Mouse (Mus musculus): ENCODE data around the gene Olfr930. TPM values are rescaled to one million over a fixed set of nuclear protein-coding genes. Genes with fewer than 3 reads are reported as not detected.

The Olfr930 gene
- polyA plus RNA-seq (2012; rRNA removed) = not detected in 2 replicates
- not detected in 2 replicates for polyA plus RNA-seq (2014; fragmentation: Nextera tagmentation; extraction: Ambion mirVana)

GRCm38 (mm10) chr9:38929509-38929908 lies at the start of gene Olfr930:
Gene Olfr930 (plus strand): TSS chr9:38929809.
- no peaks in the 10 kb centered on the region for H3K9me3 ChIP-seq (ENCODE audit: control insufficient read depth, low read length)
- no peak for ATAC-seq (ENCODE audit: low FRiP score, low read depth)
- H3K4me2 ChIP-seq (replicated peaks; ENCODE audit: low read depth, low read length, severe bottlenecking) = no peak within 1 kb of the TSS
- no peaks in the 10 kb centered on the region for H3K27me3 ChIP-seq (ENCODE audit: control insufficient read depth, insufficient read depth, low read length)
- no peaks in the 10 kb centered on the region for H3K36me3 ChIP-seq (ENCODE audit: control insufficient read depth, insufficient read depth, low read length)
- no peak for TF ChIP-seq POLR2A (IDR thresholded peaks at IDR 0.05; ENCODE audit: borderline replicate concordance, extremely low read depth, insufficient read depth, insufficient read length)
- H3K9ac ChIP-seq (ENCODE audit: low read depth, low read length, severe bottlenecking) = no peak within 1 kb of the TSS
- no peak within 1 kb of the TSS for H3K4me3 ChIP-seq (replicated peaks; ENCODE audit: low read length)
- no peak within 1 kb of the TSS for H3K27ac ChIP-seq (replicated peaks; ENCODE audit: low read depth, low read length)
- no peak for DNase-seq (ENCODE audit: low spot score)
- H3K4me1 ChIP-seq (ENCODE audit: control insufficient read depth, insufficient read depth, low read length) = no peaks in the 10 kb centered on the region

GRCm38 (mm10) chr9:38953401-38954123 lies 24.0 kb downstream of the Olfr930 start:
- TF ChIP-seq POLR2A (IDR thresholded peaks at IDR 0.05; ENCODE audit: borderline replicate concordance, extremely low read depth, insufficient read depth, insufficient read length) = no peak
- ATAC-seq (ENCODE audit: low FRiP score, low read depth) (no peak), DNase-seq (ENCODE audit: low spot score) (no peak)
- WGBS = 33% methylated on average over 7 of the region's 7 CpGs
- no peaks in the 10 kb centered on the region for H3K27me3 ChIP-seq (ENCODE audit: control insufficient read depth, insufficient read depth, low read length)
- H3K4me3 ChIP-seq (replicated peaks; ENCODE audit: low read length) = no peak overlapping the region
- no peak overlapping the region for H3K27ac ChIP-seq (replicated peaks; ENCODE audit: low read depth, low read length)
- H3K9me3 ChIP-seq (ENCODE audit: control insufficient read depth, low read length) = no peaks in the 10 kb centered on the region
- H3K4me2 ChIP-seq (replicated peaks; ENCODE audit: low read depth, low read length, severe bottlenecking) = 0 out of 2 replicates have a peak overlapping the region, but pooled peaks have one; percentile 7
- no peaks in the 10 kb centered on the region for H3K36me3 ChIP-seq (ENCODE audit: control insufficient read depth, insufficient read depth, low read length)
- H3K4me1 ChIP-seq (ENCODE audit: control insufficient read depth, insufficient read depth, low read length) = no peaks in the 10 kb centered on the region
- H3K9ac ChIP-seq (ENCODE audit: low read depth, low read length, severe bottlenecking) = no peak overlapping the region

GRCm38 (mm10) chr9:38954124-38954416 lies 24.5 kb downstream of the Olfr930 start:
- Histone ChIP-seq H3K9ac (ENCODE audit: low read depth, low read length, severe bottlenecking) (no peak overlapping the region), H3K4me1 (ENCODE audit: control insufficient read depth, insufficient read depth, low read length) (no peaks in the 10 kb centered on the region), H3K4me3 (replicated peaks; ENCODE audit: low read length) (no peak overlapping the region), H3K27ac (replicated peaks; ENCODE audit: low read depth, low read length) (no peak overlapping the region), H3K9me3 (ENCODE audit: control insufficient read depth, low read length) (no peaks in the 10 kb centered on the region), H3K4me2 (replicated peaks; ENCODE audit: low read depth, low read length, severe bottlenecking) (no peak overlapping the region), H3K27me3 (ENCODE audit: control insufficient read depth, insufficient read depth, low read length) (no peaks in the 10 kb centered on the region), H3K36me3 (ENCODE audit: control insufficient read depth, insufficient read depth, low read length) (no peaks in the 10 kb centered on the region)
- 82% methylated on average over 4 of the region's 4 CpGs for WGBS
- ATAC-seq (ENCODE audit: low FRiP score, low read depth) (no peak), DNase-seq (ENCODE audit: low spot score) (peak; percentile 31)
- no peak for TF ChIP-seq POLR2A (IDR thresholded peaks at IDR 0.05; ENCODE audit: borderline replicate concordance, extremely low read depth, insufficient read depth, insufficient read length)

- no peak within 1 kb of the TSS for H3K4me2 ChIP-seq (replicated peaks; ENCODE audit: low read depth, low read length, severe bottlenecking)
- H3K27me3 ChIP-seq (ENCODE audit: control insufficient read depth, insufficient read depth, low read length) = no peaks in the 10 kb centered on the region
- no peak within 1 kb of the TSS for H3K4me3 ChIP-seq (replicated peaks; ENCODE audit: low read length)
- DNase-seq (ENCODE audit: low spot score) (no peak), ATAC-seq (ENCODE audit: low FRiP score, low read depth) (no peak)
- no peaks in the 10 kb centered on the region for H3K4me1 ChIP-seq (ENCODE audit: control insufficient read depth, insufficient read depth, low read length)
- H3K9me3 ChIP-seq (ENCODE audit: control insufficient read depth, low read length) = no peaks in the 10 kb centered on the region
- H3K9ac ChIP-seq (ENCODE audit: low read depth, low read length, severe bottlenecking) = no peak within 1 kb of the TSS
- TF ChIP-seq POLR2A (IDR thresholded peaks at IDR 0.05; ENCODE audit: borderline replicate concordance, extremely low read depth, insufficient read depth, insufficient read length) = no peak
- no peak within 1 kb of the TSS for H3K27ac ChIP-seq (replicated peaks; ENCODE audit: low read depth, low read length)
- H3K36me3 ChIP-seq (ENCODE audit: control insufficient read depth, insufficient read depth, low read length) = no peaks in the 10 kb centered on the region
- 74% methylated on average over 4 of the region's 4 CpGs for WGBS
Measured at GRCm38 (mm10) chr9:38972013-38972412, 42.4 kb downstream of the Olfr930 start, which contains the start of gene Olfr933. Gene Olfr933 (plus strand): TSS chr9:38972313.

Other genes starting within 250 kb of the Olfr930 start
- not detected in 2 replicates for gene Olfr919, start 226.1 kb upstream of the Olfr930 start, polyA plus RNA-seq (2012; rRNA removed)
- gene Olfr919, start 226.1 kb upstream of the Olfr930 start, polyA plus RNA-seq (2014; fragmentation: Nextera tagmentation; extraction: Ambion mirVana) = not detected in 2 replicates
- 19.1 and 20.6 TPM in 2 replicates for gene Vwa5a, start 211.5 kb upstream of the Olfr930 start, polyA plus RNA-seq (2012; rRNA removed)
- gene Vwa5a, start 211.5 kb upstream of the Olfr930 start, polyA plus RNA-seq (2014; fragmentation: Nextera tagmentation; extraction: Ambion mirVana) = 26.2 and 28.6 TPM in 2 replicates
- gene Olfr920, start 177.5 kb upstream of the Olfr930 start, polyA plus RNA-seq (2012; rRNA removed) = 0.09 and 0.10 TPM in 2 replicates
- gene Olfr920, start 177.5 kb upstream of the Olfr930 start, polyA plus RNA-seq (2014; fragmentation: Nextera tagmentation; extraction: Ambion mirVana) = 0.03 and 0.07 TPM in 2 replicates
- gene Olfr921, start 156.7 kb upstream of the Olfr930 start, polyA plus RNA-seq (2012; rRNA removed) = 0.09 TPM in 1 of 2 replicates, not detected in the other
- gene Olfr921, start 156.7 kb upstream of the Olfr930 start, polyA plus RNA-seq (2014; fragmentation: Nextera tagmentation; extraction: Ambion mirVana) = not detected in 2 replicates
- gene Olfr922, start 115.2 kb upstream of the Olfr930 start, polyA plus RNA-seq (2012; rRNA removed) = not detected in 2 replicates
- gene Olfr922, start 115.2 kb upstream of the Olfr930 start, polyA plus RNA-seq (2014; fragmentation: Nextera tagmentation; extraction: Ambion mirVana) = not detected in 2 replicates
- not detected in 2 replicates for gene Olfr923, start 103.3 kb upstream of the Olfr930 start, polyA plus RNA-seq (2012; rRNA removed)
- not detected in 2 replicates for gene Olfr923, start 103.3 kb upstream of the Olfr930 start, polyA plus RNA-seq (2014; fragmentation: Nextera tagmentation; extraction: Ambion mirVana)
- gene Olfr924, start 85.4 kb upstream of the Olfr930 start, polyA plus RNA-seq (2012; rRNA removed) = not detected in 2 replicates
- not detected in 2 replicates for gene Olfr924, start 85.4 kb upstream of the Olfr930 start, polyA plus RNA-seq (2014; fragmentation: Nextera tagmentation; extraction: Ambion mirVana)
- gene Olfr26, start 74.7 kb upstream of the Olfr930 start, polyA plus RNA-seq (2012; rRNA removed) = not detected in 2 replicates
- gene Olfr26, start 74.7 kb upstream of the Olfr930 start, polyA plus RNA-seq (2014; fragmentation: Nextera tagmentation; extraction: Ambion mirVana) = not detected in 2 replicates
- gene Olfr926, start 52.7 kb upstream of the Olfr930 start, polyA plus RNA-seq (2012; rRNA removed) = not detected in 2 replicates
- not detected in 2 replicates for gene Olfr926, start 52.7 kb upstream of the Olfr930 start, polyA plus RNA-seq (2014; fragmentation: Nextera tagmentation; extraction: Ambion mirVana)
- gene Olfr933, start 42.5 kb downstream of the Olfr930 start, polyA plus RNA-seq (2012; rRNA removed) = not detected in 2 replicates
- not detected in 2 replicates for gene Olfr933, start 42.5 kb downstream of the Olfr930 start, polyA plus RNA-seq (2014; fragmentation: Nextera tagmentation; extraction: Ambion mirVana)
- gene Olfr934, start 58.5 kb downstream of the Olfr930 start, polyA plus RNA-seq (2012; rRNA removed) = not detected in 2 replicates
- not detected in 2 replicates for gene Olfr934, start 58.5 kb downstream of the Olfr930 start, polyA plus RNA-seq (2014; fragmentation: Nextera tagmentation; extraction: Ambion mirVana)
- not detected in 2 replicates for gene Olfr935, start 69.9 kb downstream of the Olfr930 start, polyA plus RNA-seq (2012; rRNA removed)
- not detected in 2 replicates for gene Olfr935, start 69.9 kb downstream of the Olfr930 start, polyA plus RNA-seq (2014; fragmentation: Nextera tagmentation; extraction: Ambion mirVana)
- not detected in 2 replicates for gene Olfr146, start 93.6 kb downstream of the Olfr930 start, polyA plus RNA-seq (2012; rRNA removed)
- gene Olfr146, start 93.6 kb downstream of the Olfr930 start, polyA plus RNA-seq (2014; fragmentation: Nextera tagmentation; extraction: Ambion mirVana) = not detected in 2 replicates
- gene Olfr937, start 135.1 kb downstream of the Olfr930 start, polyA plus RNA-seq (2012; rRNA removed) = not detected in 2 replicates
- gene Olfr937, start 135.1 kb downstream of the Olfr930 start, polyA plus RNA-seq (2014; fragmentation: Nextera tagmentation; extraction: Ambion mirVana) = not detected in 2 replicates
- not detected in 2 replicates for gene Olfr938, start 149.1 kb downstream of the Olfr930 start, polyA plus RNA-seq (2012; rRNA removed)
- gene Olfr938, start 149.1 kb downstream of the Olfr930 start, polyA plus RNA-seq (2014; fragmentation: Nextera tagmentation; extraction: Ambion mirVana) = not detected in 2 replicates
- gene Olfr27, start 198.3 kb downstream of the Olfr930 start, polyA plus RNA-seq (2012; rRNA removed) = not detected in 2 replicates
- not detected in 2 replicates for gene Olfr27, start 198.3 kb downstream of the Olfr930 start, polyA plus RNA-seq (2014; fragmentation: Nextera tagmentation; extraction: Ambion mirVana)
- gene Olfr943, start 236.5 kb downstream of the Olfr930 start, polyA plus RNA-seq (2012; rRNA removed) = not detected in 2 replicates
- not detected in 2 replicates for gene Olfr943, start 236.5 kb downstream of the Olfr930 start, polyA plus RNA-seq (2014; fragmentation: Nextera tagmentation; extraction: Ambion mirVana)